Mouse (Mus musculus): Measurements from ENCODE around the gene Nt5c2.

Nt5c2 gene

GRCm38 (mm10) chr19:46966330-46966729 lies 48.6 kb downstream of the Nt5c2 start:
- no peak for DNase-seq (ENCODE audit: low read depth, low spot score)

- DNase-seq (ENCODE audit: low read depth, low spot score) = no peak
Measured at GRCm38 (mm10) chr19:46965496-46965895, 49.5 kb downstream of the Nt5c2 start.

- no peak for DNase-seq (ENCODE audit: low read depth, low spot score)
Measured at GRCm38 (mm10) chr19:46964353-46964752, 50.6 kb downstream of the Nt5c2 start.

- no peak for DNase-seq (ENCODE audit: low read depth, low spot score)
Measured at GRCm38 (mm10) chr19:46963440-46963839, 51.5 kb downstream of the Nt5c2 start.

GRCm38 (mm10) chr19:46962841-46963240 lies 52.1 kb downstream of the Nt5c2 start:
- DNase-seq (ENCODE audit: low read depth, low spot score) = no peak

GRCm38 (mm10) chr19:46962171-46962772 lies 52.7 kb downstream of the Nt5c2 start:
- peak; percentile 73 for DNase-seq (ENCODE audit: low read depth, low spot score)

- peak; percentile 66 for DNase-seq (ENCODE audit: low read depth, low spot score)
Measured at GRCm38 (mm10) chr19:46961652-46962051, 53.3 kb downstream of the Nt5c2 start.

- no peak for DNase-seq (ENCODE audit: low read depth, low spot score)
Measured at GRCm38 (mm10) chr19:46961047-46961651, 53.8 kb downstream of the Nt5c2 start.

GRCm38 (mm10) chr19:46960101-46961046 lies 54.6 kb downstream of the Nt5c2 start:
- DNase-seq (ENCODE audit: low read depth, low spot score) = no peak

- DNase-seq (ENCODE audit: low read depth, low spot score) = no peak
Measured at GRCm38 (mm10) chr19:46959536-46959935, 55.4 kb downstream of the Nt5c2 start.

GRCm38 (mm10) chr19:46958566-46958965 lies 56.4 kb downstream of the Nt5c2 start:
- DNase-seq (ENCODE audit: low read depth, low spot score) = no peak

GRCm38 (mm10) chr19:46957971-46958370 lies 57.0 kb downstream of the Nt5c2 start:
- DNase-seq (ENCODE audit: low read depth, low spot score) = no peak

GRCm38 (mm10) chr19:46957001-46957400 lies 58.0 kb downstream of the Nt5c2 start:
- no peak for DNase-seq (ENCODE audit: low read depth, low spot score)

GRCm38 (mm10) chr19:46956410-46956809 lies 58.5 kb downstream of the Nt5c2 start:
- DNase-seq (ENCODE audit: low read depth, low spot score) = no peak

- no peak for DNase-seq (ENCODE audit: low read depth, low spot score)
Measured at GRCm38 (mm10) chr19:46955630-46956029, 59.3 kb downstream of the Nt5c2 start.

GRCm38 (mm10) chr19:46953536-46953935 lies 61.4 kb downstream of the Nt5c2 start:
- DNase-seq (ENCODE audit: low read depth, low spot score) = no peak

- DNase-seq (ENCODE audit: low read depth, low spot score) = no peak
Measured at GRCm38 (mm10) chr19:46952986-46953385, 62.0 kb downstream of the Nt5c2 start.

GRCm38 (mm10) chr19:46944341-46944740 lies 70.6 kb downstream of the Nt5c2 start:
- DNase-seq (ENCODE audit: low read depth, low spot score) = no peak

- no peak for DNase-seq (ENCODE audit: low read depth, low spot score)
Measured at GRCm38 (mm10) chr19:46937173-46937572, 77.8 kb downstream of the Nt5c2 start.

- no peak for DNase-seq (ENCODE audit: low read depth, low spot score)
Measured at GRCm38 (mm10) chr19:46934025-46934424, 80.9 kb downstream of the Nt5c2 start.

- no peak for DNase-seq (ENCODE audit: low read depth, low spot score)
Measured at GRCm38 (mm10) chr19:46932608-46933007, 82.3 kb downstream of the Nt5c2 start.

- DNase-seq (ENCODE audit: low read depth, low spot score) = no peak
Measured at GRCm38 (mm10) chr19:46930026-46930425, 84.9 kb downstream of the Nt5c2 start.

Measured in embryo, embryonic 11.5 days (tissue).